Mouse (Mus musculus) mature B cell (primary cell): ENCODE measurements around the gene Kyat3.
"Not testable (repeated sequence)": the region's sequence is repeated elsewhere in the genome, so short reads cannot be mapped to it uniquely, and the experiment has no call there.

Experiments
- in situ Hi-C: fragments of 300-500 bp; cut with MboI; formaldehyde crosslinking; loops from 2 replicates; pipeline ENCODE4 v1.14.3; 2019

Kyat3 gene

GRCm38 (mm10) chr3:142700442-142701322 lies at the start of gene Kyat3:
Gene Kyat3 (plus strand): TSS chr3:142701051.
- in situ Hi-C loops = loop anchor here (10.0 kb wide), 2 partner anchors 66 to 206 kb away; partner anchors contain the start of gene Gbp5

- in situ Hi-C loops = no loop called here
Measured at GRCm38 (mm10) chr3:142664723-142665122, 36.1 kb upstream of the Kyat3 start.

GRCm38 (mm10) chr3:142674607-142675006 lies 26.2 kb upstream of the Kyat3 start:
- in situ Hi-C loops = no loop called here

- in situ Hi-C loops = no loop called here
Measured at GRCm38 (mm10) chr3:142687939-142688338, 12.9 kb upstream of the Kyat3 start.

- in situ Hi-C loops = no loop called here
Measured at GRCm38 (mm10) chr3:142688353-142688752, 12.5 kb upstream of the Kyat3 start.

GRCm38 (mm10) chr3:142696517-142696916 lies 4.3 kb upstream of the Kyat3 start:
- in situ Hi-C loops = no loop called here

GRCm38 (mm10) chr3:142701407-142701989 lies 647 bp downstream of the Kyat3 start:
- in situ Hi-C loops = loop anchor here (10.0 kb wide), 2 partner anchors 67 to 207 kb away; partner anchors contain the start of gene Gbp5

- in situ Hi-C loops = loop anchor here (10.0 kb wide), 2 partner anchors 72 to 212 kb away; partner anchors contain the start of gene Gbp5
Measured at GRCm38 (mm10) chr3:142706581-142707444, 6.0 kb downstream of the Kyat3 start.

- in situ Hi-C loops = loop anchor here (10.0 kb wide), 2 partner anchors 74 to 214 kb away; partner anchors contain the start of gene Gbp5
Measured at GRCm38 (mm10) chr3:142708181-142708848, 7.5 kb downstream of the Kyat3 start.

GRCm38 (mm10) chr3:142708849-142709419 lies 8.1 kb downstream of the Kyat3 start:
- in situ Hi-C loops = loop anchor here (10.0 kb wide), 2 partner anchors 74 to 214 kb away; partner anchors contain the start of gene Gbp5

- in situ Hi-C loops = no loop called here
Measured at GRCm38 (mm10) chr3:142710360-142711007, 9.6 kb downstream of the Kyat3 start.

- in situ Hi-C loops = no loop called here
Measured at GRCm38 (mm10) chr3:142711372-142711771, 10.5 kb downstream of the Kyat3 start.

GRCm38 (mm10) chr3:142712401-142713040 lies 11.7 kb downstream of the Kyat3 start:
- in situ Hi-C loops = not testable (repeated sequence)

- in situ Hi-C loops = no loop called here
Measured at GRCm38 (mm10) chr3:142725481-142725880, 24.6 kb downstream of the Kyat3 start.

GRCm38 (mm10) chr3:142725969-142726672 lies 25.3 kb downstream of the Kyat3 start:
- in situ Hi-C loops = no loop called here

GRCm38 (mm10) chr3:142734291-142734690 lies 33.4 kb downstream of the Kyat3 start:
- in situ Hi-C loops = no loop called here

- in situ Hi-C loops = no loop called here
Measured at GRCm38 (mm10) chr3:142740896-142741295, 40.0 kb downstream of the Kyat3 start.

GRCm38 (mm10) chr3:142743973-142744898 lies 43.4 kb downstream of the Kyat3 start:
- in situ Hi-C loops = no loop called here
